Mouse (Mus musculus) liver, postnatal 0 days (tissue): ENCODE measurements at regions not wholly inside any gene's neighbourhood (a gene's known extent, or its start where the extent isn't known, plus 50 kb on each side); places are given as distances from the start of the nearest gene placed in this dataset.

Source experiments
- CTCF ChIP-seq: sonication (generic); IDR thresholded peaks from 2 replicates; pipeline ENCODE4 v1.5.1; 2016; ENCODE audit warnings: antibody characterized with exemption, low read depth
- EP300 ChIP-seq: IDR thresholded peaks from 2 replicates; pipeline ENCODE4 v1.6.1; 2016; ENCODE audit warnings: antibody characterized with exemption, low read depth, mild to moderate bottlenecking

DNA sequence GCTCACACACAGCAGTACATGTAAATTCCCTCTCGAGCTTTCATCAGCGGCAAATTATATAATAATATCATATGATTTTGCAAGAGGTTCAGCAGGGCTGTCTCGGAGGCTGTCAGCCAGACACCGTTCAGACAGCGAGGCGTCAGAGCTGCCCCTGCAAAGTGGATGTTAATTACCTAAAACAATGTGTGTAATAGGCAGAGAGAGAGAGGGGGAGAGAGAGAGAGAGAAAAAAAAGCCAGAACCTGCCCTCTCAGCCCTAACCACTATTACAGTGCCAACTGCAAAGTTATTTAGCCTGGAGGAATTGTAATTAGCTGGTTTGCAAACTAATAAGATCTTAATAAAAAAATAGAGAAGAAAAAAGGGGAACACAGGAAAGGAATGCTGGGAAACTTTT, 225.1 kb upstream of the Msx2 start:
- TF ChIP-seq CTCF (no peak), EP300 (no peak)
